ENCODE assay signal across 20 mouse cellular contexts in genomic region chr2:181322136-181322535, GRCm38 (mm10). TPM values are rescaled to one million over a fixed set of nuclear protein-coding genes. Genes with fewer than 3 reads are reported as not detected.
A peak's percentile ranks its signal among the peaks of the same experiment; 100 is the strongest.
DNase-seq lines count a peak whose midpoint lies in the region.
"Had no signal": no experiment of that assay in that cellular context is flagged by ENCODE, and none has a peak within 500 bp of the region (broad histone marks: within the 10 kb centered on the region; RNA-seq: fewer than 3 reads in every experiment).

No protein-coding gene starts in this region.

- peak; percentile 68 for DNase-seq in ES-CJ7 (ENCODE audit: low read depth, low spot score)
- peak; percentile 63 for DNase-seq in R1 (ENCODE audit: low read depth, low spot score)
- DNase-seq in frontal cortex, postnatal 25 days (ENCODE audit: low spot score in 2 of 2): no peak
- no peak for DNase-seq in heart, embryonic 10.5 days (ENCODE audit: low spot score)
- DNase-seq in testis, postnatal 10 days (ENCODE audit: low spot score): no peak
- DNase-seq: adrenal gland, adult 8-10 months; adrenal gland, postnatal 14 days; adrenal gland, postnatal 36 days; cerebellum, adult 11-12 months; cerebellum, adult 2 months; cerebellum, adult 9-10 months; cerebellum, postnatal 10 days; cerebellum, postnatal 25 days; forebrain, postnatal 0 days had no signal

- no peaks in the 10 kb centered on the region; the same call in 1 of the 2 replicates for H3K27me3 ChIP-seq in heart, embryonic 10.5 days (ENCODE audit: insufficient read depth, poor library complexity, severe bottlenecking)
- H3K27me3 ChIP-seq: embryonic facial prominence, embryonic 12.5 days; forebrain, embryonic 15.5 days; Patski had no signal

- H3K4me3 ChIP-seq in heart, embryonic 10.5 days: no peak overlapping the region
- H3K4me3 ChIP-seq: embryonic facial prominence, embryonic 10.5 days; embryonic facial prominence, embryonic 12.5 days; forebrain, embryonic 13.5 days; forebrain, embryonic 15.5 days had no signal

- peaks cover 12% of the 10 kb centered on the region for H3K4me1 ChIP-seq in heart, embryonic 10.5 days

- no peak overlapping the region for H3K27ac ChIP-seq in heart, embryonic 10.5 days
- H3K27ac ChIP-seq: embryonic facial prominence, embryonic 10.5 days; embryonic facial prominence, embryonic 12.5 days; forebrain, embryonic 13.5 days; forebrain, embryonic 15.5 days had no signal

- WGBS in heart, embryonic 10.5 days: 74% methylated on average over 5 of the region's 5 CpGs

- peaks cover 52% of the 10 kb centered on the region for H3K36me3 ChIP-seq in heart, embryonic 10.5 days

- H3K9me3 ChIP-seq in heart, embryonic 10.5 days: no peaks in the 10 kb centered on the region
- H3K9me3 ChIP-seq: embryonic facial prominence, embryonic 10.5 days; embryonic facial prominence, embryonic 12.5 days; forebrain, embryonic 13.5 days; forebrain, embryonic 15.5 days; G1E had no signal

RNA-seq across cellular contexts. Expression of gene Rtel1, which starts 2.6 kb away (rescaled TPM):
- polyA plus RNA-seq in heart, embryonic 10.5 days (2016; fragmentation: Nextera tagmentation; extraction: Ambion mirVana): 46.0 and 50.6 TPM in 2 replicates

RNA-seq across cellular contexts. Expression of gene Stmn3, which starts 7.8 kb away (rescaled TPM):
- polyA plus RNA-seq in heart, embryonic 10.5 days (2016; fragmentation: Nextera tagmentation; extraction: Ambion mirVana): 0.37 and 1.0 TPM in 2 replicates
- polyA plus RNA-seq: G1E, Patski had no signal

RNA-seq across cellular contexts. Expression of gene Gmeb2, which starts 34.3 kb away (rescaled TPM):
- polyA plus RNA-seq in heart, embryonic 10.5 days (2016; fragmentation: Nextera tagmentation; extraction: Ambion mirVana): 13.1 and 13.2 TPM in 2 replicates

RNA-seq across cellular contexts. Expression of gene Zgpat, which starts 42.6 kb away (rescaled TPM):
- polyA plus RNA-seq in heart, embryonic 10.5 days (2016; fragmentation: Nextera tagmentation; extraction: Ambion mirVana): 36.9 and 38.0 TPM in 2 replicates

RNA-seq across cellular contexts. Expression of gene Arfrp1, which starts 43.1 kb away (rescaled TPM):
- polyA plus RNA-seq in heart, embryonic 10.5 days (2016; fragmentation: Nextera tagmentation; extraction: Ambion mirVana): 64.1 and 65.6 TPM in 2 replicates

Comparison
In these comparisons a context has a peak if more than half of its experiments do, and no peak if none do; other contexts are left out.
1. DNase-seq: peak in ES-CJ7 (single experiment) and R1 (single experiment); none in frontal cortex, postnatal 25 days (0 of 2), heart, embryonic 10.5 days (single experiment) and testis, postnatal 10 days (single experiment).